Mouse (Mus musculus): ENCODE data around the gene Mast1.
A peak's percentile ranks its signal among the peaks of the same experiment; 100 is the strongest.

Mast1 gene

GRCm38 (mm10) chr8:84944478-84945160, 7.5 kb upstream of the Mast1 start:
- peak; percentile 82 for DNase-seq (ENCODE audit: low spot score)

GRCm38 (mm10) chr8:84943699-84944098, 6.5 kb upstream of the Mast1 start:
- no peak for DNase-seq (ENCODE audit: low spot score)

GRCm38 (mm10) chr8:84937620-84938485, 694 bp upstream of the Mast1 start:
- DNase-seq (ENCODE audit: low spot score) = no peak

- no peak for DNase-seq (ENCODE audit: low spot score)
Measured at GRCm38 (mm10) chr8:84936041-84936961, 858 bp downstream of the Mast1 start.

GRCm38 (mm10) chr8:84935489-84935888, 1.7 kb downstream of the Mast1 start:
- no peak for DNase-seq (ENCODE audit: low spot score)

- peak; percentile 91 for DNase-seq (ENCODE audit: low spot score)
Measured at GRCm38 (mm10) chr8:84934860-84935259, 2.3 kb downstream of the Mast1 start.

GRCm38 (mm10) chr8:84933767-84934559, 3.2 kb downstream of the Mast1 start:
- no peak for DNase-seq (ENCODE audit: low spot score)

- no peak for DNase-seq (ENCODE audit: low spot score)
Measured at GRCm38 (mm10) chr8:84930582-84930981, 6.6 kb downstream of the Mast1 start.

GRCm38 (mm10) chr8:84928456-84929306, 8.5 kb downstream of the Mast1 start:
- DNase-seq (ENCODE audit: low spot score) = peak; percentile 91

GRCm38 (mm10) chr8:84927513-84927912, 9.6 kb downstream of the Mast1 start:
- DNase-seq (ENCODE audit: low spot score) = no peak

GRCm38 (mm10) chr8:84925557-84925956, 11.6 kb downstream of the Mast1 start:
- DNase-seq (ENCODE audit: low spot score) = no peak

GRCm38 (mm10) chr8:84921596-84921995, 15.6 kb downstream of the Mast1 start:
- no peak for DNase-seq (ENCODE audit: low spot score)

- no peak for DNase-seq (ENCODE audit: low spot score)
Measured at GRCm38 (mm10) chr8:84918646-84919045, 18.5 kb downstream of the Mast1 start.

GRCm38 (mm10) chr8:84917781-84918180, 19.4 kb downstream of the Mast1 start:
- DNase-seq (ENCODE audit: low spot score) = no peak

- DNase-seq (ENCODE audit: low spot score) = no peak
Measured at GRCm38 (mm10) chr8:84915269-84915668, 21.9 kb downstream of the Mast1 start.

- DNase-seq (ENCODE audit: low spot score) = peak; percentile 54
Measured at GRCm38 (mm10) chr8:84913960-84914359, 23.2 kb downstream of the Mast1 start.

- no peak for DNase-seq (ENCODE audit: low spot score)
Measured at GRCm38 (mm10) chr8:84913502-84913900, 23.7 kb downstream of the Mast1 start.

GRCm38 (mm10) chr8:84912895-84913501, 24.2 kb downstream of the Mast1 start:
- DNase-seq (ENCODE audit: low spot score) = peak; percentile 77

GRCm38 (mm10) chr8:84912391-84912790, 24.8 kb downstream of the Mast1 start:
- DNase-seq (ENCODE audit: low spot score) = no peak

GRCm38 (mm10) chr8:84911854-84912253, 25.3 kb downstream of the Mast1 start:
- no peak for DNase-seq (ENCODE audit: low spot score)

All from embryo, embryonic 10 days (tissue).